Mouse (Mus musculus): ENCODE measurements at regions not wholly inside any gene's neighbourhood (a gene's known extent, or its start where the extent isn't known, plus 50 kb on each side); places are given as distances from the start of the nearest gene placed in this dataset.

GRCm38 (mm10) chr6:135541566-135541965 lies 179.2 kb downstream of the Emp1 start:
- Histone ChIP-seq H3K27ac (ENCODE audit: low read depth) (no peak overlapping the region), H3K36me3 (replicated peaks; ENCODE audit: control insufficient read depth, insufficient read depth, low read length) (no peaks in the 10 kb centered on the region), H3K4me3 (ENCODE audit: low read depth, low read length) (no peak overlapping the region), H3K27me3 (ENCODE audit: control insufficient read depth, insufficient read depth, low read length) (no peaks in the 10 kb centered on the region), H3K9ac (replicated peaks; ENCODE audit: low read depth, low read length) (no peak overlapping the region), H3K4me1 (ENCODE audit: control insufficient read depth, insufficient read depth) (no peaks in the 10 kb centered on the region), H3K9me3 (replicated peaks; ENCODE audit: control insufficient read depth, low read length) (no peaks in the 10 kb centered on the region), H3K4me2 (ENCODE audit: low read depth, low read length) (no peak overlapping the region)
- DNase-seq (ENCODE audit: low spot score) (no peak), ATAC-seq (ENCODE audit: insufficient read depth, low read depth) (no peak)
- TF ChIP-seq CTCF (IDR thresholded peaks at IDR 0.05; ENCODE audit: low read depth) (no peak), EP300 (IDR thresholded peaks at IDR 0.05; ENCODE audit: low read depth) (no peak)
- 68% methylated on average over 5 of the region's 5 CpGs for WGBS

GRCm38 (mm10) chr6:135542356-135542755 lies 180.0 kb downstream of the Emp1 start:
- Histone ChIP-seq H3K9ac (replicated peaks; ENCODE audit: low read depth, low read length) (no peak overlapping the region), H3K4me1 (ENCODE audit: control insufficient read depth, insufficient read depth) (no peaks in the 10 kb centered on the region), H3K27me3 (ENCODE audit: control insufficient read depth, insufficient read depth, low read length) (no peaks in the 10 kb centered on the region), H3K9me3 (replicated peaks; ENCODE audit: control insufficient read depth, low read length) (no peaks in the 10 kb centered on the region), H3K36me3 (replicated peaks; ENCODE audit: control insufficient read depth, insufficient read depth, low read length) (no peaks in the 10 kb centered on the region), H3K4me2 (ENCODE audit: low read depth, low read length) (no peak overlapping the region), H3K4me3 (ENCODE audit: low read depth, low read length) (no peak overlapping the region), H3K27ac (ENCODE audit: low read depth) (no peak overlapping the region)
- 44% methylated on average over 5 of the region's 5 CpGs for WGBS
- no peak for DNase-seq (ENCODE audit: low spot score)
- ATAC-seq (ENCODE audit: insufficient read depth, low read depth), result no peak
- TF ChIP-seq EP300 (IDR thresholded peaks at IDR 0.05; ENCODE audit: low read depth), result no peak
- no peak for TF ChIP-seq CTCF (IDR thresholded peaks at IDR 0.05; ENCODE audit: low read depth)

GRCm38 (mm10) chr6:135543390-135543789 lies 181.0 kb downstream of the Emp1 start:
- no peak overlapping the region for H3K27ac ChIP-seq (ENCODE audit: low read depth)
- no peaks in the 10 kb centered on the region for H3K4me1 ChIP-seq (ENCODE audit: control insufficient read depth, insufficient read depth)
- WGBS, result 65% methylated on average over 3 of the region's 3 CpGs
- no peaks in the 10 kb centered on the region for H3K27me3 ChIP-seq (ENCODE audit: control insufficient read depth, insufficient read depth, low read length)
- no peaks in the 10 kb centered on the region for H3K9me3 ChIP-seq (replicated peaks; ENCODE audit: control insufficient read depth, low read length)
- ATAC-seq (ENCODE audit: insufficient read depth, low read depth) (no peak), DNase-seq (ENCODE audit: low spot score) (no peak)
- TF ChIP-seq EP300 (IDR thresholded peaks at IDR 0.05; ENCODE audit: low read depth) (no peak), CTCF (IDR thresholded peaks at IDR 0.05; ENCODE audit: low read depth) (no peak)
- H3K36me3 ChIP-seq (replicated peaks; ENCODE audit: control insufficient read depth, insufficient read depth, low read length), result no peaks in the 10 kb centered on the region
- H3K9ac ChIP-seq (replicated peaks; ENCODE audit: low read depth, low read length), result no peak overlapping the region
- no peak overlapping the region for H3K4me2 ChIP-seq (ENCODE audit: low read depth, low read length)
- no peak overlapping the region for H3K4me3 ChIP-seq (ENCODE audit: low read depth, low read length)

GRCm38 (mm10) chr6:135543863-135544262 lies 181.5 kb downstream of the Emp1 start:
- Histone ChIP-seq H3K9ac (replicated peaks; ENCODE audit: low read depth, low read length) (no peak overlapping the region), H3K27me3 (ENCODE audit: control insufficient read depth, insufficient read depth, low read length) (no peaks in the 10 kb centered on the region), H3K4me3 (ENCODE audit: low read depth, low read length) (no peak overlapping the region), H3K4me2 (ENCODE audit: low read depth, low read length) (no peak overlapping the region), H3K4me1 (ENCODE audit: control insufficient read depth, insufficient read depth) (no peaks in the 10 kb centered on the region), H3K27ac (ENCODE audit: low read depth) (no peak overlapping the region), H3K9me3 (replicated peaks; ENCODE audit: control insufficient read depth, low read length) (no peaks in the 10 kb centered on the region), H3K36me3 (replicated peaks; ENCODE audit: control insufficient read depth, insufficient read depth, low read length) (no peaks in the 10 kb centered on the region)
- TF ChIP-seq EP300 (IDR thresholded peaks at IDR 0.05; ENCODE audit: low read depth) (no peak), CTCF (IDR thresholded peaks at IDR 0.05; ENCODE audit: low read depth) (no peak)
- ATAC-seq (ENCODE audit: insufficient read depth, low read depth) (no peak), DNase-seq (ENCODE audit: low spot score) (no peak)
- WGBS, result 67% methylated on average over 3 of the region's 3 CpGs

- Histone ChIP-seq H3K4me3 (ENCODE audit: low read depth, low read length) (no peak overlapping the region), H3K27ac (ENCODE audit: low read depth) (no peak overlapping the region), H3K36me3 (replicated peaks; ENCODE audit: control insufficient read depth, insufficient read depth, low read length) (no peaks in the 10 kb centered on the region), H3K9ac (replicated peaks; ENCODE audit: low read depth, low read length) (no peak overlapping the region), H3K27me3 (ENCODE audit: control insufficient read depth, insufficient read depth, low read length) (no peaks in the 10 kb centered on the region), H3K9me3 (replicated peaks; ENCODE audit: control insufficient read depth, low read length) (no peaks in the 10 kb centered on the region), H3K4me1 (ENCODE audit: control insufficient read depth, insufficient read depth) (no peaks in the 10 kb centered on the region), H3K4me2 (ENCODE audit: low read depth, low read length) (no peak overlapping the region)
- DNase-seq (ENCODE audit: low spot score), result no peak
- 41% methylated on average over 3 of the region's 3 CpGs for WGBS
- no peak for ATAC-seq (ENCODE audit: insufficient read depth, low read depth)
- no peak for TF ChIP-seq EP300 (IDR thresholded peaks at IDR 0.05; ENCODE audit: low read depth)
- TF ChIP-seq CTCF (IDR thresholded peaks at IDR 0.05; ENCODE audit: low read depth), result no peak
These were observed 188.1 kb downstream of the Emp1 start for GRCm38 (mm10) chr6:135550368-135550950.

- 73% methylated on average over 3 of the region's 3 CpGs for WGBS
- H3K9ac ChIP-seq (replicated peaks; ENCODE audit: low read depth, low read length), result no peak overlapping the region
- no peak overlapping the region for H3K4me3 ChIP-seq (ENCODE audit: low read depth, low read length)
- no peak overlapping the region for H3K27ac ChIP-seq (ENCODE audit: low read depth)
- no peaks in the 10 kb centered on the region for H3K36me3 ChIP-seq (replicated peaks; ENCODE audit: control insufficient read depth, insufficient read depth, low read length)
- no peak for TF ChIP-seq CTCF (IDR thresholded peaks at IDR 0.05; ENCODE audit: low read depth)
- no peak for TF ChIP-seq EP300 (IDR thresholded peaks at IDR 0.05; ENCODE audit: low read depth)
- H3K4me2 ChIP-seq (ENCODE audit: low read depth, low read length), result no peak overlapping the region
- H3K4me1 ChIP-seq (ENCODE audit: control insufficient read depth, insufficient read depth), result no peaks in the 10 kb centered on the region
- H3K9me3 ChIP-seq (replicated peaks; ENCODE audit: control insufficient read depth, low read length), result no peaks in the 10 kb centered on the region
- DNase-seq (ENCODE audit: low spot score), result no peak
- ATAC-seq (ENCODE audit: insufficient read depth, low read depth), result no peak
- H3K27me3 ChIP-seq (ENCODE audit: control insufficient read depth, insufficient read depth, low read length), result no peaks in the 10 kb centered on the region
These were observed 190.1 kb downstream of the Emp1 start for GRCm38 (mm10) chr6:135552396-135552795.

All from heart, postnatal 0 days (tissue).